Mouse (Mus musculus) CH12.LX (cell line): ENCODE measurements around the gene Gm4869. TPM values are rescaled to one million over a fixed set of nuclear protein-coding genes. Genes with fewer than 3 reads are reported as not detected.

Source experiments
- DNase-seq: peaks from one replicate; pipeline ENCODE4 v3.0.0-alpha.2; 2013; ENCODE audit errors: extremely low read depth
- H3K27ac ChIP-seq: 2 replicates; pipeline ENCODE4 v1.5.1; 2012; ENCODE audit warnings: low read depth, mild to moderate bottlenecking, control low read depth, moderate library complexity; ENCODE audit not compliant: insufficient read depth
- H3K27me3 ChIP-seq: replicated peaks from 2 replicates; pipeline ENCODE3; 2012; ENCODE audit warnings: inconsistent platforms
- H3K36me3 ChIP-seq, 2 experiments: replicated peaks in 1 of 2; 2 replicates each; pipeline versions ENCODE3 to v1.6.1; 2012; ENCODE audit warnings: inconsistent platforms in 1 of 2, low read length in 1 of 2, mild to moderate bottlenecking in 1 of 2, mixed read lengths in 1 of 2, moderate library complexity in 1 of 2; ENCODE audit not compliant: control insufficient read depth in 1 of 2, insufficient read depth in 1 of 2
- H3K4me1 ChIP-seq, 2 experiments: 2 replicates each; pipeline ENCODE4 v1.6.1; 2012; ENCODE audit warnings: inconsistent platforms in 1 of 2, moderate library complexity in 1 of 2; ENCODE audit not compliant: insufficient read depth in 2 of 2, control insufficient read depth in 1 of 2
- H3K4me2 ChIP-seq: 2 replicates; pipeline ENCODE4 v1.6.1; 2012; ENCODE audit warnings: low read depth, mild to moderate bottlenecking, control low read depth; ENCODE audit not compliant: poor library complexity, insufficient read depth, severe bottlenecking
- H3K4me3 ChIP-seq, 3 experiments: fragments of 150-350 bp in 1 of 3; sonication (generic) in 1 of 3; replicated peaks in 1 of 3; 2 replicates each; pipeline versions ENCODE3 to v1.5.1; 2011 to 2012; ENCODE audit warnings: low read depth in 2 of 3, low read length in 2 of 3, mild to moderate bottlenecking in 2 of 3, moderate library complexity in 2 of 3, control low read depth in 1 of 3, improper control_type of control experiment in 1 of 3, inconsistent platforms in 1 of 3, mixed read lengths in 1 of 3; ENCODE audit not compliant: poor library complexity in 1 of 3
- H3K79me2 ChIP-seq: replicated peaks from 2 replicates; pipeline ENCODE4 v1.6.1; 2012; ENCODE audit warnings: mild to moderate bottlenecking, moderate library complexity; ENCODE audit not compliant: control insufficient read depth, poor library complexity, insufficient read depth, severe bottlenecking; ENCODE audit errors: extremely low read depth
- H3K9ac ChIP-seq: 2 replicates; pipeline ENCODE4 v1.6.1; 2012; ENCODE audit warnings: low read depth, mild to moderate bottlenecking, control low read depth, moderate library complexity; ENCODE audit not compliant: insufficient read depth
- H3K9me3 ChIP-seq: replicated peaks from 2 replicates; pipeline ENCODE3; 2012; ENCODE audit warnings: low read length, inconsistent platforms, mixed read lengths
- CHD1 ChIP-seq: IDR thresholded peaks from 2 replicates; pipeline ENCODE4 v1.6.1; 2012; ENCODE audit warnings: low read depth, low read length, improper control_type of control experiment, inconsistent platforms
- CHD2 ChIP-seq: IDR thresholded peaks from 2 replicates; pipeline ENCODE4 v1.6.1; 2011; ENCODE audit warnings: low read length, improper control_type of control experiment
- EP300 ChIP-seq: IDR thresholded peaks from 2 replicates; pipeline ENCODE4 v1.6.1; 2011; ENCODE audit warnings: low read length, improper control_type of control experiment
- HCFC1 ChIP-seq: IDR thresholded peaks from 2 replicates; pipeline ENCODE4 v1.6.1; 2012; ENCODE audit warnings: low read depth, mild to moderate bottlenecking, inconsistent platforms, low read length, improper control_type of control experiment
- JUND ChIP-seq: conservative IDR thresholded peaks from 2 replicates; pipeline ENCODE4 v1.6.1; 2011; ENCODE audit warnings: low read depth, low read length, improper control_type of control experiment
- KAT2A ChIP-seq: IDR thresholded peaks from 2 replicates; pipeline ENCODE4 v1.6.1; 2012; ENCODE audit warnings: low read length, improper control_type of control experiment, inconsistent platforms; ENCODE audit not compliant: insufficient replicate concordance
- MAX ChIP-seq: IDR thresholded peaks from 2 replicates; pipeline ENCODE4 v1.6.1; 2011; ENCODE audit warnings: low read length, improper control_type of control experiment
- MAZ ChIP-seq: IDR thresholded peaks from 2 replicates; pipeline ENCODE4 v1.6.1; 2012; ENCODE audit warnings: low read depth, mild to moderate bottlenecking, inconsistent platforms, low read length, improper control_type of control experiment, moderate library complexity
- MEF2A ChIP-seq: IDR thresholded peaks from 2 replicates; pipeline ENCODE4 v1.6.1; 2014; ENCODE audit warnings: low read depth, mild to moderate bottlenecking, inconsistent platforms, low read length, improper control_type of control experiment, borderline replicate concordance
- NELFE ChIP-seq: IDR thresholded peaks from 2 replicates; pipeline ENCODE4 v1.6.1; 2011; ENCODE audit warnings: low read depth, low read length, improper control_type of control experiment
- POLR2A ChIP-seq: IDR thresholded peaks from 2 replicates; pipeline ENCODE4 v1.6.1; 2011; ENCODE audit warnings: low read depth, mild to moderate bottlenecking, improper control_type of control experiment, low read length
- SMC3 ChIP-seq: IDR thresholded peaks from 2 replicates; pipeline ENCODE4 v1.6.1; 2011; ENCODE audit warnings: low read depth, low read length, improper control_type of control experiment
- TBP ChIP-seq: conservative IDR thresholded peaks from 2 replicates; pipeline ENCODE4 v1.6.1; 2011; ENCODE audit warnings: low read depth, low read length, improper control_type of control experiment
- USF2 ChIP-seq: conservative IDR thresholded peaks from 2 replicates; pipeline ENCODE4 v1.6.1; 2011; ENCODE audit warnings: low read depth, low read length, improper control_type of control experiment
- ZNF384 ChIP-seq: IDR thresholded peaks from 2 replicates; pipeline ENCODE4 v1.6.1; 2012; ENCODE audit warnings: low read depth, low read length, improper control_type of control experiment, inconsistent platforms
- dilution Hi-C: fragments of 300-500 bp; cut with MboI; formaldehyde crosslinking; loops from 2 replicates; pipeline ENCODE4 v1.14.3; 2020; ENCODE audit warnings: low sequenced_read_pairs; ENCODE audit not compliant: extremely low pct_unique_long_range_greater_than_20kb, extremely low pct_ligation_motif_present
- in situ Hi-C: fragments of 300-500 bp; cut with MboI; formaldehyde crosslinking; loops from 3 replicates; pipeline ENCODE4 v1.14.3; 2019; ENCODE audit warnings: low sequenced_read_pairs, low pct_ligation_motif_present, low pct_unique_long_range_greater_than_20kb, mixed read lengths
- polyA plus RNA-seq: library from polyadenylated mRNA; unstranded; fragments of >175 nt; gene quantifications from 2 replicates; pipeline ENCODE4 v1.2.1, GENCODE M21; 2012; ENCODE audit warnings: low read depth; ENCODE audit not compliant: insufficient read length
- total RNA-seq, 2 experiments: library from RNA; depleted of rRNA; stranded (reverse); fragments of 300-350 nt in 1 of 2; fragments of >200 nt in 1 of 2; gene quantifications; 2 replicates each; pipeline ENCODE4 v1.2.3; 2012 to 2014

Gene Gm4869
- total and polyA plus RNA-seq, 3 experiments = not detected

DNA sequence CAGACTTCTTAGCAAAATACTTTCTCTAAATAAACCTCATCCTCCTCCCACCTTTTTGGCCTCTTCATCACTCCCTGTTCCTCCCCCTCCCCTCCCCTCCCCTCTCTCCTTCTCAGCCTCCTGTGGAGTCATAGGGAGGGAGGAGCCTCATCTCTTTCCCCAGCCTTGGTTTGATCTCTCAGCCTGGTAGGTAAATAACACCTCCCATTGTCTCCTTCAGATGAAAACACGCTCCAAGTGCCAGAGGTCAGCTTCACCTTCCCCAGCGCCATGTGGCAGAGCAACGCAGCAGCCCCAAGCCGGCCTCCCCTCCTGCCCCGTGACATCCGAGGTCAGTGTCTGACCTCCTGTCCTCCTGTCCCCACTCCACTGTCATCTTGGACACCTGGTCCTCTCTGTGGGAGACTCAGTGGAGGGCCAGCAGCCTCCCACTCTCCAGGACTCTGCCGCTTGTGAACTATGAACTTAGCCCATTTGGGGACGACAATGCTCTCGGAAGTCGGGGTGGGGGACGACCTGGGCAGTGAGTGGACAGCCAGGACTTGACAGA lies 47.3 kb downstream of the Gm4869 start:
- H3K27me3 ChIP-seq = peaks cover 4% of the 10 kb centered on the region
- no peaks in the 10 kb centered on the region for H3K4me1 ChIP-seq
- in situ Hi-C loops = no loop called here
- no peak overlapping the region for H3K4me2 ChIP-seq
- no peak for TF ChIP-seq HCFC1
- H3K36me3 ChIP-seq = no peaks in the 10 kb centered on the region
- H3K9me3 ChIP-seq = no peaks in the 10 kb centered on the region
- H3K27ac ChIP-seq = no peak overlapping the region
- H3K4me3 ChIP-seq = no peak overlapping the region
- no peak overlapping the region for H3K9ac ChIP-seq
- dilution Hi-C loops = no loop called here
- H3K79me2 ChIP-seq = no peaks in the 10 kb centered on the region
- no peak for DNase-seq

DNA sequence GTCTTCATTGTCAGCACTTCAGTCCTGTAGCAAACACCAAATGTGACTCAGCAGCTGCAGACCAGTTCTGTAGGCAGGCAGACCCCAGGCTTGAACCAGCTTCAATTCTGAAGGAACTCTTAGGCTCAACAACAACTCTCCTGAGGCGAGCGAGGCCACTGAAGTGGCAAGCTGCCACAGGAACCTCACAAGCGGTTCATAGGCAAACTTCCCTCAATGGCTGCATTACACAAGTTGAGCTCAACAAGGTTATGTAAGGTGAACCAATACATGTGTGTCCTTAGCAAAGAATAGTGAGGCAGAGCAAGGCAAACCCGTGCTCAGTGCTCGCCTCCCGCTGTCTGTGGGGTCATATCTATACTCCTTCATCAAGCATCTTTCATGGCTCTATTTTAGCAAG lies 52.7 kb downstream of the Gm4869 start:
- no peak overlapping the region for H3K4me3 ChIP-seq
- H3K4me2 ChIP-seq = no peak overlapping the region
- peaks cover 13 to 20% of the 10 kb centered on the region in 2 experiments for H3K4me1 ChIP-seq
- H3K27me3 ChIP-seq = no peaks in the 10 kb centered on the region
- no peaks in the 10 kb centered on the region for H3K9me3 ChIP-seq
- no peak overlapping the region for H3K27ac ChIP-seq
- H3K79me2 ChIP-seq = no peaks in the 10 kb centered on the region
- dilution Hi-C loops (no loop called here), in situ Hi-C loops (no loop called here)
- no peaks in the 10 kb centered on the region for H3K36me3 ChIP-seq
- H3K9ac ChIP-seq = no peak overlapping the region
- TF ChIP-seq MAZ (no peak), ZNF384 (no peak), EP300 (no peak), KAT2A (no peak), TBP (no peak), MEF2A (no peak), USF2 (no peak), SMC3 (no peak), HCFC1 (no peak), CHD2 (no peak), JUND (no peak), CHD1 (no peak), NELFE (no peak), POLR2A (no peak), MAX (no peak)
- DNase-seq = no peak

DNA sequence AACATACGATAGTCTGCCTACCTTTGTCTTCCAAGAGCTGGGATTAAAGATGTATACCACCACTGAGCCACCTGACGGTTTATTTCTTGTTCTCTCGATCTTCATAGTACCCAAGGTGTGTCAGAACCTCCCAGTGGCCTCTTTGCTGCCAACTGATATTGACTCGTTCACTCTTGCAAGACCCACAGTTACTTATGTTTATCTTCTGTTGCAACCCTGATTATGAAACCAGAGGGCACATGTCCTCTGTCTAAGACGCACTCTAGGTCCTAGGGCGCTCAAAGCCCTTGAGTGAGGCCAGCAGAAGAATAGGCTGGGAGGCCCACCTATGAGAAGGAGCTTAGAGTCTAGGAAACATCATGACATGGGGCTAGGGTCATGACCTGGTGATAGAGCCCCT lies 55.3 kb downstream of the Gm4869 start:
- Histone ChIP-seq H3K4me2 (no peak overlapping the region), H3K4me1 (peaks cover 23 to 28% of the 10 kb centered on the region in 2 experiments), H3K36me3 (no peaks in the 10 kb centered on the region), H3K9ac (no peak overlapping the region), H3K9me3 (no peaks in the 10 kb centered on the region), H3K27ac (no peak overlapping the region), H3K27me3 (peaks cover 2% of the 10 kb centered on the region), H3K4me3 (no peak overlapping the region), H3K79me2 (no peaks in the 10 kb centered on the region)
- DNase-seq = no peak
- TF ChIP-seq MAZ (no peak), HCFC1 (no peak)
- dilution Hi-C loops (no loop called here), in situ Hi-C loops (no loop called here)
